Mouse (Mus musculus): ENCODE data around the gene Eed. TPM values are rescaled to one million over a fixed set of nuclear protein-coding genes. Genes with fewer than 3 reads are reported as not detected.

Eed gene
- 34.6 and 35.5 TPM in 2 replicates for polyA plus RNA-seq (2015; fragmentation: Nextera tagmentation; extraction: Ambion mirVana)

- H3K4me1 ChIP-seq (replicated peaks) = peaks cover 22% of the 10 kb centered on the region
- H3K4me3 ChIP-seq = peak within 1 kb of the TSS; percentile 87
- under 1% methylated on average over 87 of the region's 87 CpGs for WGBS
- H3K36me3 ChIP-seq = peaks cover 9% of the 10 kb centered on the region
- ATAC-seq (ENCODE audit: low FRiP score) = peak; percentile 93
- H3K27ac ChIP-seq = peak within 1 kb of the TSS; percentile 99
- no peaks in the 10 kb centered on the region for H3K9me3 ChIP-seq
- H3K27me3 ChIP-seq = no peaks in the 10 kb centered on the region
- H3K4me2 ChIP-seq = peak within 1 kb of the TSS; percentile 91
- peak within 1 kb of the TSS; percentile 88 for H3K9ac ChIP-seq
Observed at GRCm38 (mm10) chr7:89980485-89981422, at the start of gene Eed. TSS of gene Eed (minus strand) at chr7:89980983.

- H3K27me3 ChIP-seq = no peaks in the 10 kb centered on the region
- no peaks in the 10 kb centered on the region for H3K36me3 ChIP-seq
- H3K9ac ChIP-seq = peak overlapping the region; percentile 53
- peaks cover 21% of the 10 kb centered on the region for H3K4me1 ChIP-seq (replicated peaks)
- peak overlapping the region; percentile 42 for H3K4me2 ChIP-seq
- H3K27ac ChIP-seq = peak overlapping the region; percentile 85
- peak; percentile 63 for ATAC-seq (ENCODE audit: low FRiP score)
- WGBS = 47% methylated on average over 20 of the region's 20 CpGs
- H3K4me3 ChIP-seq = no peak overlapping the region
- no peaks in the 10 kb centered on the region for H3K9me3 ChIP-seq
Observed at GRCm38 (mm10) chr7:90029548-90030485, 49.0 kb upstream of the Eed start.

- H3K4me3 ChIP-seq = no peak overlapping the region
- ATAC-seq (ENCODE audit: low FRiP score) = peak; percentile 92
- 7% methylated on average over 8 of the region's 8 CpGs for WGBS
- peak overlapping the region; percentile 85 for H3K27ac ChIP-seq
- H3K9ac ChIP-seq = peak overlapping the region; percentile 53
- H3K9me3 ChIP-seq = no peaks in the 10 kb centered on the region
- no peaks in the 10 kb centered on the region for H3K27me3 ChIP-seq
- peaks cover 21% of the 10 kb centered on the region for H3K4me1 ChIP-seq (replicated peaks)
- H3K36me3 ChIP-seq = no peaks in the 10 kb centered on the region
- H3K4me2 ChIP-seq = peak overlapping the region; percentile 42
Observed at GRCm38 (mm10) chr7:90028888-90029547, 48.2 kb upstream of the Eed start.

- 48% methylated on average over 6 of the region's 6 CpGs for WGBS
Observed at GRCm38 (mm10) chr7:90024975-90025374, 44.2 kb upstream of the Eed start.

GRCm38 (mm10) chr7:90022974-90023707 lies 42.4 kb upstream of the Eed start:
- H3K27ac ChIP-seq = no peak overlapping the region
- ATAC-seq (ENCODE audit: low FRiP score) = peak; percentile 46; the same call in 1 of the 2 replicates
- WGBS = 47% methylated on average over 9 of the region's 9 CpGs
- no peak overlapping the region for H3K4me3 ChIP-seq
- no peak overlapping the region for H3K4me2 ChIP-seq
- H3K27me3 ChIP-seq = no peaks in the 10 kb centered on the region
- no peaks in the 10 kb centered on the region for H3K36me3 ChIP-seq
- H3K9me3 ChIP-seq = no peaks in the 10 kb centered on the region
- H3K9ac ChIP-seq = no peak overlapping the region
- H3K4me1 ChIP-seq (replicated peaks) = no peaks in the 10 kb centered on the region

More at GRCm38 (mm10) chr7:90024975-90025374, 44.2 kb upstream of the Eed start:
- Histone ChIP-seq H3K27ac (no peak overlapping the region), H3K4me2 (no peak overlapping the region), H3K4me1 (replicated peaks) (peaks cover 15% of the 10 kb centered on the region), H3K4me3 (no peak overlapping the region), H3K9ac (no peak overlapping the region), H3K9me3 (no peaks in the 10 kb centered on the region), H3K36me3 (no peaks in the 10 kb centered on the region), H3K27me3 (no peaks in the 10 kb centered on the region)
- no peak for ATAC-seq (ENCODE audit: low FRiP score)

- Histone ChIP-seq H3K4me1 (replicated peaks) (0 out of 2 replicates have a peak, but pooled peaks cover 4% of the 10 kb centered on the region), H3K27ac (no peak overlapping the region), H3K36me3 (no peaks in the 10 kb centered on the region), H3K9me3 (no peaks in the 10 kb centered on the region), H3K27me3 (no peaks in the 10 kb centered on the region), H3K4me3 (no peak overlapping the region), H3K9ac (no peak overlapping the region), H3K4me2 (no peak overlapping the region)
- no peak for ATAC-seq (ENCODE audit: low FRiP score)
- 90% methylated on average over 6 of the region's 6 CpGs for WGBS
Observed at GRCm38 (mm10) chr7:90020331-90020730, 39.5 kb upstream of the Eed start.

- Histone ChIP-seq H3K9me3 (no peaks in the 10 kb centered on the region), H3K36me3 (no peaks in the 10 kb centered on the region), H3K27ac (no peak overlapping the region), H3K4me3 (no peak overlapping the region), H3K4me1 (replicated peaks) (0 out of 2 replicates have a peak, but pooled peaks cover 4% of the 10 kb centered on the region), H3K27me3 (no peaks in the 10 kb centered on the region), H3K4me2 (no peak overlapping the region), H3K9ac (no peak overlapping the region)
- ATAC-seq (ENCODE audit: low FRiP score) = no peak
- WGBS = 86% methylated on average over 10 of the region's 10 CpGs
Observed at GRCm38 (mm10) chr7:90019570-90019969, 38.8 kb upstream of the Eed start.

GRCm38 (mm10) chr7:90016930-90017588 lies 36.3 kb upstream of the Eed start:
- 0 out of 2 replicates have a peak, but pooled peaks have one; percentile 24 for ATAC-seq (ENCODE audit: low FRiP score)
- Histone ChIP-seq H3K9ac (no peak overlapping the region), H3K9me3 (no peaks in the 10 kb centered on the region), H3K36me3 (no peaks in the 10 kb centered on the region), H3K4me2 (no peak overlapping the region), H3K4me1 (replicated peaks) (0 out of 2 replicates have a peak, but pooled peaks cover 4% of the 10 kb centered on the region), H3K27me3 (no peaks in the 10 kb centered on the region), H3K4me3 (no peak overlapping the region), H3K27ac (no peak overlapping the region)
- WGBS = 34% methylated on average over 5 of the region's 5 CpGs

- H3K36me3 ChIP-seq = no peaks in the 10 kb centered on the region
- H3K9me3 ChIP-seq = no peaks in the 10 kb centered on the region
- no peak for ATAC-seq (ENCODE audit: low FRiP score)
- no peak overlapping the region for H3K4me2 ChIP-seq
- WGBS = 82% methylated on average over 4 of the region's 4 CpGs
- no peaks in the 10 kb centered on the region for H3K27me3 ChIP-seq
- H3K4me1 ChIP-seq (replicated peaks) = 0 out of 2 replicates have a peak, but pooled peaks cover 4% of the 10 kb centered on the region
- H3K27ac ChIP-seq = no peak overlapping the region
- H3K9ac ChIP-seq = no peak overlapping the region
- H3K4me3 ChIP-seq = no peak overlapping the region
Observed at GRCm38 (mm10) chr7:90016459-90016858, 35.7 kb upstream of the Eed start.

GRCm38 (mm10) chr7:90006667-90007653 lies 26.2 kb upstream of the Eed start:
- WGBS = 44% methylated on average over 8 of the region's 8 CpGs
- H3K4me3 ChIP-seq = no peak overlapping the region
- no peaks in the 10 kb centered on the region for H3K27me3 ChIP-seq
- no peak for ATAC-seq (ENCODE audit: low FRiP score)
- no peak overlapping the region for H3K4me2 ChIP-seq
- no peak overlapping the region for H3K9ac ChIP-seq
- no peaks in the 10 kb centered on the region for H3K4me1 ChIP-seq (replicated peaks)
- H3K36me3 ChIP-seq = no peaks in the 10 kb centered on the region
- H3K9me3 ChIP-seq = no peaks in the 10 kb centered on the region
- H3K27ac ChIP-seq = no peak overlapping the region

Data from hindbrain, embryonic 13.5 days (tissue).